ENCODE assay signal across 10 mouse cellular contexts in the genomic region with DNA sequence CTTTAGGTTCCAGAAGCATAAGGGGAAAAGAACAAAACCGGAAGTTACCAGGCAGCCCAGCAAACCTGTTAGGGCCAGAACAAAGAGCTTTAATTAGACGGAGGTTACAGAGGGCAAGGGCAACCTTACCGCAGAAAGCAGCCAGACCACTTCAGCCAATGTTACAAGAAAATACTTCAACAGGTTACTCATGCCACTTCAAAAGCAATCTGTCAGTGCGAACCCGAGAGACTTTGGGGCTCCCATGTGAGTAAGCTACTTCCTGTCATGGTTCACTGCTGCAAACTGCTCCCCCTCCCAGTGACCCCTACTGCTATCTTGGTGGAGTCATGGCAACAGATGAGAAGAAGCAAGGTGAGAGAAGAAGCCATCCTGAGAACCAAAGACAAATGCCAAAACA. TPM values are rescaled to one million over a fixed set of nuclear protein-coding genes. Genes with fewer than 3 reads are reported as not detected.
A peak's percentile ranks its signal among the peaks of the same experiment; 100 is the strongest.
DNase-seq lines count a peak whose midpoint lies in the region; ATAC-seq and TF ChIP-seq lines count a peak whose summit lies in the region.
"Had no signal": no experiment of that assay in that cellular context is flagged by ENCODE, and none has a peak within 500 bp of the region (broad histone marks: within the 10 kb centered on the region; RNA-seq: fewer than 3 reads in every experiment).

No protein-coding gene starts in this region.

- no peak for TF ChIP-seq POLR2A in heart, adult 2 months (IDR thresholded peaks at IDR 0.05; ENCODE audit: insufficient read depth, low read depth, low read length)
- no peak for TF ChIP-seq POLR2A in embryonic fibroblast, embryonic 13.5 days (IDR thresholded peaks at IDR 0.05; ENCODE audit: low read depth, low read length)

- TF ChIP-seq CTCF in heart, adult 2 months (IDR thresholded peaks at IDR 0.05), result no peak
- TF ChIP-seq CTCF in embryonic fibroblast, embryonic 13.5 days (IDR thresholded peaks at IDR 0.05; ENCODE audit: borderline replicate concordance, insufficient read depth, low read length), result no peak
- no peak for TF ChIP-seq CTCF in forebrain, postnatal 0 days (IDR thresholded peaks at IDR 0.05; ENCODE audit: low read depth)
- TF ChIP-seq CTCF in layer of hippocampus, adult 2 months (conservative IDR thresholded peaks at IDR 0.05), result no peak

- H3K27ac ChIP-seq in heart, adult 2 months, result peak overlapping the region; percentile 40
- H3K27ac ChIP-seq in embryonic fibroblast, embryonic 13.5 days (ENCODE audit: insufficient read depth, low read length), result peak overlapping the region; percentile 67
- H3K27ac ChIP-seq in stomach, embryonic 14.5 days (ENCODE audit: low read length), result peak overlapping the region; percentile 18; the same call in 1 of the 2 replicates
- no peak overlapping the region for H3K27ac ChIP-seq in forebrain, postnatal 0 days (ENCODE audit: low read depth, low read length)
- H3K27ac ChIP-seq in layer of hippocampus, adult 2 months, result no peak overlapping the region
- H3K27ac ChIP-seq: embryonic facial prominence, embryonic 13.5 days; liver, embryonic 15.5 days had no signal

- WGBS in heart, adult 2 months, result 8% methylated on average over 5 of the region's 5 CpGs
- 14% methylated on average over 5 of the region's 5 CpGs for WGBS in stomach, embryonic 14.5 days
- WGBS in forebrain, postnatal 0 days, result 23% methylated on average over 5 of the region's 5 CpGs

- H3K9me3 ChIP-seq in stomach, embryonic 14.5 days (ENCODE audit: control insufficient read depth, low read depth, low read length), result no peaks in the 10 kb centered on the region
- H3K9me3 ChIP-seq in forebrain, postnatal 0 days (ENCODE audit: low read length), result no peaks in the 10 kb centered on the region
- H3K9me3 ChIP-seq: embryonic facial prominence, embryonic 13.5 days; liver, embryonic 15.5 days had no signal

- no peak overlapping the region for H3K4me2 ChIP-seq in stomach, embryonic 14.5 days (replicated peaks; ENCODE audit: low read depth, low read length)
- no peak overlapping the region for H3K4me2 ChIP-seq in forebrain, postnatal 0 days (ENCODE audit: low read depth)
- H3K4me2 ChIP-seq: embryonic facial prominence, embryonic 13.5 days; liver, embryonic 15.5 days had no signal

- peaks cover 24% of the 10 kb centered on the region for H3K4me1 ChIP-seq in heart, adult 2 months (ENCODE audit: control insufficient read depth, insufficient read depth, low read length)
- peaks cover 16% of the 10 kb centered on the region for H3K4me1 ChIP-seq in embryonic fibroblast, embryonic 13.5 days (ENCODE audit: control insufficient read depth, insufficient read depth, low read length)
- peaks cover 19% of the 10 kb centered on the region; the same call in 1 of the 2 replicates for H3K4me1 ChIP-seq in stomach, embryonic 14.5 days (ENCODE audit: control insufficient read depth, insufficient read depth, low read length)
- no peaks in the 10 kb centered on the region for H3K4me1 ChIP-seq in forebrain, postnatal 0 days (ENCODE audit: insufficient read depth)

- peaks cover 50% of the 10 kb centered on the region for H3K36me3 ChIP-seq in heart, adult 2 months (ENCODE audit: control insufficient read depth, insufficient read depth, low read length)
- H3K36me3 ChIP-seq in stomach, embryonic 14.5 days (ENCODE audit: control insufficient read depth, insufficient read depth, low read length), result no peaks in the 10 kb centered on the region
- H3K36me3 ChIP-seq in forebrain, postnatal 0 days (ENCODE audit: insufficient read depth), result no peaks in the 10 kb centered on the region
- H3K36me3 ChIP-seq: embryonic facial prominence, embryonic 13.5 days; liver, embryonic 15.5 days had no signal

- peaks cover 12% of the 10 kb centered on the region for H3K79me2 ChIP-seq in heart, adult 2 months (replicated peaks; ENCODE audit: control insufficient read depth, insufficient read depth, low read length)

- H3K4me3 ChIP-seq in heart, adult 2 months, result no peak overlapping the region
- no peak overlapping the region for H3K4me3 ChIP-seq in embryonic fibroblast, embryonic 13.5 days (ENCODE audit: insufficient read depth, low read length)
- H3K4me3 ChIP-seq in stomach, embryonic 14.5 days (ENCODE audit: low read depth, low read length), result no peak overlapping the region
- no peak overlapping the region for H3K4me3 ChIP-seq in forebrain, postnatal 0 days (ENCODE audit: low read depth, low read length)
- H3K4me3 ChIP-seq in layer of hippocampus, adult 2 months, result no peak overlapping the region
- H3K4me3 ChIP-seq: embryonic facial prominence, embryonic 13.5 days; liver, embryonic 15.5 days had no signal

- TF ChIP-seq EP300 in heart, adult 2 months (IDR thresholded peaks at IDR 0.05; ENCODE audit: insufficient read depth, low read depth, low read length), result no peak

- H3K9ac ChIP-seq in heart, adult 2 months (ENCODE audit: low read depth, low read length), result no peak overlapping the region
- H3K9ac ChIP-seq in stomach, embryonic 14.5 days (replicated peaks; ENCODE audit: low read depth, low read length), result no peak overlapping the region
- no peak overlapping the region for H3K9ac ChIP-seq in forebrain, postnatal 0 days
- H3K9ac ChIP-seq: embryonic facial prominence, embryonic 13.5 days; liver, embryonic 15.5 days had no signal

- ATAC-seq in stomach, embryonic 14.5 days (ENCODE audit: insufficient number of reproducible peaks, insufficient read depth, low FRiP score, low read depth), result 0 out of 2 replicates have a peak, but pooled peaks have one; percentile 49
- ATAC-seq in forebrain, postnatal 0 days, result no peak; the same call in 1 of the 2 replicates

- intact Hi-C loops in heart, adult 2 months (cut with DNase I), result no loop called here
- intact Hi-C loops in gastrocnemius, postnatal 36 days (cut with DNase I), result no loop called here

- H3K27me3 ChIP-seq in heart, adult 2 months (ENCODE audit: control insufficient read depth, insufficient read depth, low read length), result no peaks in the 10 kb centered on the region
- H3K27me3 ChIP-seq in stomach, embryonic 14.5 days (ENCODE audit: control insufficient read depth, insufficient read depth, low read length), result no peaks in the 10 kb centered on the region
- no peaks in the 10 kb centered on the region for H3K27me3 ChIP-seq in forebrain, postnatal 0 days (ENCODE audit: insufficient read depth, low read length)
- H3K27me3 ChIP-seq: embryonic facial prominence, embryonic 13.5 days; liver, embryonic 15.5 days had no signal

- DNase-seq in heart, adult 2 months, result peak in 1 of 2 experiments; percentile 41
- DNase-seq in heart, adult 8-10 months (ENCODE audit: low spot score), result no peak
- peak; percentile 75 to 87 for DNase-seq in lung, adult 18-20 months
- no peak for DNase-seq in forebrain, postnatal 0 days
- no peak for DNase-seq in gastrocnemius, postnatal 36 days
- no peak for DNase-seq in layer of hippocampus, adult 2 months (ENCODE audit: low spot score in 2 of 2)

RNA-seq across cellular contexts. Expression of a gene that starts 18.0 kb away (rescaled TPM):
- total RNA-seq in heart, adult 2 months (2021), result 10 to 100 TPM; 50.1 to 63.6 TPM
- polyA plus RNA-seq in heart, adult 2 months (2012; rRNA removed), result 19.6 and 37.8 TPM in 2 replicates
- total RNA-seq in heart, adult 8-10 months (2022), result 10 to 100 TPM; 48.4 to 59.3 (median 58.7) TPM
- 71.0 and 76.6 TPM in 2 replicates for polyA plus RNA-seq in embryonic fibroblast, embryonic 13.5 days (2011; ENCODE audit: insufficient read length, low read depth, missing spikeins)
- 117 and 121 TPM in 2 replicates for polyA plus RNA-seq in stomach, embryonic 14.5 days (2014; fragmentation: Nextera tagmentation; extraction: Ambion mirVana)
- total RNA-seq in forebrain, postnatal 0 days (2014; rRNA removed), result 50.3 and 55.1 TPM in 2 replicates
- 74.0 and 78.6 TPM in 2 replicates for polyA plus RNA-seq in forebrain, postnatal 0 days (2015; fragmentation: Nextera tagmentation; extraction: Ambion mirVana)
- 10 to 100 TPM; 16.2 to 22.0 TPM for total RNA-seq in gastrocnemius, postnatal 36 days (2021)
- total RNA-seq in layer of hippocampus, adult 2 months (2021), result 10 to 100 TPM; 37.6 to 40.5 TPM

Comparison
In these comparisons a context has a peak if more than half of its experiments do, and no peak if none do; other contexts are left out.
1. DNase-seq: peak in lung, adult 18-20 months (2 of 2); none in heart, adult 8-10 months (single experiment), forebrain, postnatal 0 days (single experiment), gastrocnemius, postnatal 36 days (0 of 2) and layer of hippocampus, adult 2 months (0 of 2).
2. H3K27ac ChIP-seq: peak in heart, adult 2 months (single experiment), embryonic fibroblast, embryonic 13.5 days (single experiment) and stomach, embryonic 14.5 days (single experiment); none in forebrain, postnatal 0 days (single experiment) and layer of hippocampus, adult 2 months (single experiment).